Mouse (Mus musculus): ENCODE measurements around the gene Kctd20.

- no peak for TF ChIP-seq CTCF (IDR thresholded peaks at IDR 0.05)
- no peak for TF ChIP-seq POLR2A (IDR thresholded peaks at IDR 0.05; ENCODE audit: insufficient read depth, low read depth, low read length)
These were observed 8.0 kb upstream of the Kctd20 start, which contains the start of gene Pxt1 for GRCm38 (mm10) chr17:28943740-28944139.
